Mouse (Mus musculus): ENCODE data around the gene Ccdc57. TPM values are rescaled to one million over a fixed set of nuclear protein-coding genes. Genes with fewer than 3 reads are reported as not detected.

Gene Ccdc57
- polyA plus RNA-seq, 1 experiment, result 34.6 TPM

DNA sequence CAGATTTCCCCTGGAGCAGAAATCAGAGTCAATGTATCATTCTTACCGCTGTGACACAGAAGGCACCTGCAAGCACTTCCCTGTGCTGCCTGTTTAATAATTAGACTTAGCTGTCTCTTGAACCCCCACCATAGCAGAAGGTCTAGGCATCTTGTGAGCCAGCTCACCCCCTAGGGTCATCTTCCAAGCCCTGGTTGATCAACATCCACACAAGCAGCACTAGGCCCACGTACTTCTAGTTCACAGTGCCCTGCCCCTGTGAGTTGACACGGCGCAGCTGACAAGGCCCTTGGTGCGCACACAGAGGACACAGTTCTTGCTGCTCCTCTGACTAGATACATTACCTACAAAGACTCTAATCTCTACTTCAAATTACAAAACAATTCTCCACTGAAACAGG is 37.1 kb upstream of the Ccdc57 start:
- TF ChIP-seq POLR2A (IDR thresholded peaks at IDR 0.05; ENCODE audit: control insufficient read depth, low read depth, low read length) (no peak), CTCF (IDR thresholded peaks at IDR 0.05; ENCODE audit: control insufficient read depth, insufficient read depth, insufficient replicate concordance, low read depth, low read length) (no peak)
- Histone ChIP-seq H3K4me1 (ENCODE audit: control insufficient read depth, insufficient read depth, low read length) (no peaks in the 10 kb centered on the region), H3K4me3 (ENCODE audit: control insufficient read depth, low read depth, low read length) (no peak overlapping the region), H3K27ac (ENCODE audit: control insufficient read depth, insufficient read depth, low read depth, low read length) (no peak overlapping the region), H3K27me3 (ENCODE audit: control insufficient read depth, insufficient read depth, low read length) (no peaks in the 10 kb centered on the region), H3K36me3 (ENCODE audit: control insufficient read depth, insufficient read depth, low read length) (peaks cover 3% of the 10 kb centered on the region)

DNA sequence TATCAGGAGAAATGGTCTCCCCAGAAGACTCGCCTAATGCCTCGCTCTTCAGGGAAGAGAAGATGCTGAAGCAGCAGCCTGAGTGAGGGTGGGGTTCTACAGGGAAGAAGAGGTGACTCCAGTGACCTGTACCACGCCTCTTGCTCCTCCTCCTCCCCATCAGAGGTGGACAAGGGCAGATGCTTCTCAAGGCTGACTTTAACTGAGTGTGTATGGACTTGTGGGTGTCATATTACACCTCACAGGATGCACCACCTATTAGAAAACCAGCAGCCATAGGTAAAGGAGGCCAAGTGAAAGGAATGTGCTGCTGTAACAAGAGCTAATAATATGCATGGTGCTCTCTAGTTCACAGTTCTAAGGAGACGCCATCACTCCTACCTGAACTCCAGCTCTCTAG is 32.9 kb upstream of the Ccdc57 start:
- Histone ChIP-seq H3K27ac (ENCODE audit: control insufficient read depth, insufficient read depth, low read depth, low read length) (no peak overlapping the region), H3K4me1 (ENCODE audit: control insufficient read depth, insufficient read depth, low read length) (no peaks in the 10 kb centered on the region), H3K36me3 (ENCODE audit: control insufficient read depth, insufficient read depth, low read length) (peaks cover 6% of the 10 kb centered on the region), H3K4me3 (ENCODE audit: control insufficient read depth, low read depth, low read length) (no peak overlapping the region), H3K27me3 (ENCODE audit: control insufficient read depth, insufficient read depth, low read length) (no peaks in the 10 kb centered on the region)
- no peak for TF ChIP-seq POLR2A (IDR thresholded peaks at IDR 0.05; ENCODE audit: control insufficient read depth, low read depth, low read length)
- TF ChIP-seq CTCF (IDR thresholded peaks at IDR 0.05; ENCODE audit: control insufficient read depth, insufficient read depth, insufficient replicate concordance, low read depth, low read length), result no peak

DNA sequence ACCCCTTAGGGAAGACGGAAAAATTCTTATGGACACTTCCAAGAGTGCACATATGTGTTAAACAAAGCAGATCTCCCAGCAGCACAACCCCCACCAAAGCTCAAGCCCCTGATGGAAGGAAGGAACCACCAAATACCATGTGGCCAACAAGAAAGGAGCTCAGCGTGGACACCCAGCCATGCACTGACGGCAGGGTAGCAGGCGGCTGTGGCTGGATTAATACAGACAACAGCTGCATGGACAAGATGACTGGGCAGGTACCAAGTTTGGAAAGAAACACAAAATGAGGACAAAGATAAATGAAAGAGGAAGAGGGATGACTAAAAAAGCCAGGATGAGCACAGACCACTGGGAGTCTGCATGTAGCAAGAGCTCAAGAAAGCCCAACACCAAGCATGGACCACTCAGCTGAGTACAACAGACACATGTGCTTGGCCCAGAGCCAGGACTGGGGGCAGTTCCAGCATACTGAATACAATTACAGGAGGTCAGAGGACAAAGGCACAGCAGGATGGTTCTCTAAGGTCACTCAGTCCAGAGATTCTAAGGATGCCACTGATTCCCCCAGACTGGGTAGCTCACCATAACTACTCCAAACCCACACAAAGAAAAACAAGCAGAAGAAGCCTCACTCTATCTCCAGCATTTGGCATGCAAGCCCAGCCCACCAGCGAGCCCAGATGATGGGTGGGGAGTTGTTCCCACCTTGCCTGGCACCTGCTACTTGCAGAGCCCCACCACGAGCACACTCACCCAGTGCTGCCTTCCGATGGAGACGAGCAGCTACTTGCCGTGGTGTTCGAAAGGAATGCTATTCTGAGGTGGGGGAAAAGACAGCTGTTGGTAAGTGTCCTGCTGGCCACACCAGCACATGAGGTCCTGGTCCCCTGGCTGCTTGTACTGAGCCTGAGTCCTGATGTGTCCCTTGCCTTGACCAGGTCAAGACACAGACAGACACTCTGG is 31.8 kb upstream of the Ccdc57 start:
- no peaks in the 10 kb centered on the region for H3K4me1 ChIP-seq (ENCODE audit: control insufficient read depth, insufficient read depth, low read length)
- H3K4me3 ChIP-seq (ENCODE audit: control insufficient read depth, low read depth, low read length), result no peak overlapping the region
- TF ChIP-seq POLR2A (IDR thresholded peaks at IDR 0.05; ENCODE audit: control insufficient read depth, low read depth, low read length), result no peak
- TF ChIP-seq CTCF (IDR thresholded peaks at IDR 0.05; ENCODE audit: control insufficient read depth, insufficient read depth, insufficient replicate concordance, low read depth, low read length), result no peak
- peaks cover 6% of the 10 kb centered on the region for H3K36me3 ChIP-seq (ENCODE audit: control insufficient read depth, insufficient read depth, low read length)
- H3K27me3 ChIP-seq (ENCODE audit: control insufficient read depth, insufficient read depth, low read length), result no peaks in the 10 kb centered on the region
- no peak overlapping the region for H3K27ac ChIP-seq (ENCODE audit: control insufficient read depth, insufficient read depth, low read depth, low read length)

DNA sequence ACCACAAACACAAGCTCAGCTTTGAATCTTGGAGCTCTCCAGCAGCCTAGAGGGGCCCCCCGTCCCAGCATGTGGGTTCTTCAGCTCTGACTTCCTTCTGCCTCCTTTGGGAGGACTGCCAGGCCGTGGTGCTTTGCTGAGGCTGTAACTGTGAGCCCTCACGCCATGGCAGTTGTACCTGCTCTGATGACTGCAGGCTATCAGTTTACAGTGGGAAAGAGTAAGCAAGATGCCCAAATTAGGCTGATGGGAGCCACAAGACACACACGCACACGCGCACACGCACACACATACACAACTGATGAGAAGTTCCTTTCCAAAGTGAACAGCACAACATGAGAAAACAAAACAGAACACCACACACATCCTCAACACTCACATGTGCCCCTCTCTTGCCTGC is 30.2 kb upstream of the Ccdc57 start:
- H3K36me3 ChIP-seq (ENCODE audit: control insufficient read depth, insufficient read depth, low read length), result peaks cover 4% of the 10 kb centered on the region
- H3K4me3 ChIP-seq (ENCODE audit: control insufficient read depth, low read depth, low read length), result no peak overlapping the region
- TF ChIP-seq POLR2A (IDR thresholded peaks at IDR 0.05; ENCODE audit: control insufficient read depth, low read depth, low read length) (no peak), CTCF (IDR thresholded peaks at IDR 0.05; ENCODE audit: control insufficient read depth, insufficient read depth, insufficient replicate concordance, low read depth, low read length) (no peak)

DNA sequence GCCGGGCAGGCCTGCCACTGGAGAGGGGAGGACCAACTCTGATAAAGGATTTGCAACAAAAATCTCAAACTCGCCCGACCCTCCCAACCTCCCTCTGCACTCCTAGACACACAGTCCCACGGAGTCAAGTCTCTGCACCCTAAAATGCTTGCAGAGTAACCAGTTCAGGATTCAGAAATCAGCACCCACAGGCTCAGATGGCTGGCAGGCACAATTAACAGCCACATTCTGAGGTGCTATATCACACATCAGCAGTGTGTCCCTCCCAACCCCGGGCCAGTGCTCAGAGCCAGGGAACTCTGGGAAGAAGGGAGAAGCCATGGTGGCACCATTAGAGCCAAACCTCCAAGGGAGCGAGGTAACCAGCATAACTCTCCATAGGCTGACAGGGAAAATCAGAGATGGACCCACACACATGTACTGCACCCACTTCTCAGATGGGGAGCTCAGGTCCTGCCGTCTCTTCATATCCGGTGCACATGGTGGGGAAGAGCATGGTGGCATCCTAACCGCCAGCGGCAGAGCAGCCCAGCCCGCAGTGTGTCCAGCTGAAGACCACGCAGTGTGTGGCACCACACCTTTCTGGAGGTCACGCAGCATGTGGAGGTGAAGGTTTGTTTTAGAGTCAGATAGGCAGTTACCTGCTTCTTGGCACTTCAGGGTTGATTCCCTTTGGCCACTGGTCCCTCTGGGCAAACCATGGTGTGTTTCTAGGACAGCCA is 29.5 kb upstream of the Ccdc57 start:
- Histone ChIP-seq H3K4me3 (ENCODE audit: control insufficient read depth, low read depth, low read length) (no peak overlapping the region), H3K36me3 (ENCODE audit: control insufficient read depth, insufficient read depth, low read length) (peaks cover 3% of the 10 kb centered on the region), H3K27me3 (ENCODE audit: control insufficient read depth, insufficient read depth, low read length) (no peaks in the 10 kb centered on the region), H3K4me1 (ENCODE audit: control insufficient read depth, insufficient read depth, low read length) (no peaks in the 10 kb centered on the region), H3K27ac (ENCODE audit: control insufficient read depth, insufficient read depth, low read depth, low read length) (no peak overlapping the region; the same call in 1 of the 2 replicates)
- TF ChIP-seq CTCF (IDR thresholded peaks at IDR 0.05; ENCODE audit: control insufficient read depth, insufficient read depth, insufficient replicate concordance, low read depth, low read length), result no peak
- TF ChIP-seq POLR2A (IDR thresholded peaks at IDR 0.05; ENCODE audit: control insufficient read depth, low read depth, low read length), result no peak

More for the DNA sequence above, 30.2 kb upstream of the Ccdc57 start:
- Histone ChIP-seq H3K27ac (ENCODE audit: control insufficient read depth, insufficient read depth, low read depth, low read length) (no peak overlapping the region; the same call in 1 of the 2 replicates), H3K27me3 (ENCODE audit: control insufficient read depth, insufficient read depth, low read length) (no peaks in the 10 kb centered on the region), H3K4me1 (ENCODE audit: control insufficient read depth, insufficient read depth, low read length) (no peaks in the 10 kb centered on the region)

DNA sequence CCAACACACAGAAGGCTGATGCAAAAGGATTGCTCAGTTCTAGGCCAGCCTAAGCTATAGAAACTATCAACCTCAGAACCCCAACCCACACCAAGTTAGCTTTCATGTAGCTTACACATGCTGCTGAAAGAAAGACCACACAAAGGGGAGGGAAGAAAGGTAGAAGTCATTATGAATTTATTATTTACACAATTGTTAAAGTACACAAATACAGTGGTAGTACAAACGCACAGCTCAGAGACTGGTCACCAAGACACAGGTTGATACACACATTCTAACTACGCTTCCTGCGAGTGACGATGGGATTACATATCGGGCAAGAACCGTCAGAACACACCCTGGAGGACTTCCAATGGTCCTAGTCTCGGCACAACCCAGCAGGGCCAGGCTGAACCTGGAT is 28.9 kb upstream of the Ccdc57 start:
- Histone ChIP-seq H3K4me1 (ENCODE audit: control insufficient read depth, insufficient read depth, low read length) (no peaks in the 10 kb centered on the region), H3K4me3 (ENCODE audit: control insufficient read depth, low read depth, low read length) (no peak overlapping the region), H3K27ac (ENCODE audit: control insufficient read depth, insufficient read depth, low read depth, low read length) (no peak overlapping the region), H3K36me3 (ENCODE audit: control insufficient read depth, insufficient read depth, low read length) (peaks cover 3% of the 10 kb centered on the region), H3K27me3 (ENCODE audit: control insufficient read depth, insufficient read depth, low read length) (no peaks in the 10 kb centered on the region)
- TF ChIP-seq POLR2A (IDR thresholded peaks at IDR 0.05; ENCODE audit: control insufficient read depth, low read depth, low read length), result no peak
- TF ChIP-seq CTCF (IDR thresholded peaks at IDR 0.05; ENCODE audit: control insufficient read depth, insufficient read depth, insufficient replicate concordance, low read depth, low read length), result no peak

DNA sequence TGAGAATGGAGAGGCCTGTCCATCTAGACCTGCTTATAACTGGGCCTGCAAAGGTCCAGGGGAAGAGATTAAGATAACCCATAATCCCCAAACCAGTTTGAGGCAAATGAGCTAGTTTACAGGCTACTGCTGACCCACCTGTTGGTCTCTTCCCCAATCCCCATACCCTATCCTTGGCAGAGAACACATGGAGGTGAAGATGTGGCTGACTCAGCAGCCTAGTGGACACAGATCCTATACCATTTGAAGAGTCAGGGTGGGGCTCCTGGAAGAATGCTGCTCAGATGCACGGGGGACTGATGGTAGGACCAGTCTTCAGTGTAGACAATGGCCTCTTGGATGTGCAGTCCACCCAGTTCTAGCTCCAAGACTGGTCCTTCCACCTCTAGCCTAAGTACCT is 27.6 kb upstream of the Ccdc57 start:
- no peaks in the 10 kb centered on the region for H3K4me1 ChIP-seq (ENCODE audit: control insufficient read depth, insufficient read depth, low read length)
- H3K27ac ChIP-seq (ENCODE audit: control insufficient read depth, insufficient read depth, low read depth, low read length), result no peak overlapping the region
- H3K4me3 ChIP-seq (ENCODE audit: control insufficient read depth, low read depth, low read length), result no peak overlapping the region
- H3K27me3 ChIP-seq (ENCODE audit: control insufficient read depth, insufficient read depth, low read length), result no peaks in the 10 kb centered on the region
- TF ChIP-seq POLR2A (IDR thresholded peaks at IDR 0.05; ENCODE audit: control insufficient read depth, low read depth, low read length) (no peak), CTCF (IDR thresholded peaks at IDR 0.05; ENCODE audit: control insufficient read depth, insufficient read depth, insufficient replicate concordance, low read depth, low read length) (no peak)
- peaks cover 3% of the 10 kb centered on the region for H3K36me3 ChIP-seq (ENCODE audit: control insufficient read depth, insufficient read depth, low read length)
